Mouse (Mus musculus) ES-E14 (cell line): ENCODE data around the gene Gpsm3.

ENCODE experiments used
- CHD2 ChIP-seq: IDR thresholded peaks from 2 replicates; pipeline ENCODE4 v1.6.1; 2014; ENCODE audit warnings: mild to moderate bottlenecking, low read depth, low read length, inconsistent platforms
- HCFC1 ChIP-seq: IDR thresholded peaks from 2 replicates; pipeline ENCODE4 v1.6.1; 2012; ENCODE audit warnings: low read length, inconsistent platforms, borderline replicate concordance; ENCODE audit not compliant: insufficient read depth
- MAFK ChIP-seq: IDR thresholded peaks from 2 replicates; pipeline ENCODE4 v1.6.1; 2014; ENCODE audit warnings: mild to moderate bottlenecking, low read depth, low read length, inconsistent platforms; ENCODE audit not compliant: insufficient read depth
- ZC3H11A ChIP-seq: IDR thresholded peaks from 2 replicates; pipeline ENCODE4 v1.6.1; 2012; ENCODE audit warnings: low read depth, mild to moderate bottlenecking, inconsistent platforms, low read length, borderline replicate concordance
- ZNF384 ChIP-seq: IDR thresholded peaks from 2 replicates; pipeline ENCODE4 v1.6.1; 2012; ENCODE audit warnings: low read depth, low read length, inconsistent platforms

DNA sequence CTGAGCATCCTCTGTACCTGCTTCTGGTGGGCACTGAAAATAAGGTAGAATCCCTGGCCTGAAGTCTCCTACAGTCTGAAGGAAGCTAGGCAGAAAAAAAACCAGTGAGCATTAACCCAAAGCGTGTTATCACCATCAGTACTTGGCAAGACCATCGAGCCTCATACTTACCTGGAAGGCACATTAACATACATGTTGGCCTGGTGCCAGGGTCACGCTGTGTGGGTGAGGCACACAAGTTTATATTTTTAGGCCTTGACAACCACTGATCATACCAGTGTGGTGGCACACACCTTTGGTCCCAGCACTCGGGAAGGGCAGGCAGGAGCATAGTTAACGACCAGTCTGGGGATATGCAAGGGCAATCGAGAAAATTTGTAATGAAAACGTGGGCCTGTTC is 18.4 kb downstream of the Gpsm3 start:
- TF ChIP-seq ZC3H11A: no peak
- TF ChIP-seq ZNF384: no peak
- no peak for TF ChIP-seq MAFK
- TF ChIP-seq CHD2: no peak
- TF ChIP-seq HCFC1: no peak
